Mouse (Mus musculus): ENCODE data around the gene Klrk1. TPM values are rescaled to one million over a fixed set of nuclear protein-coding genes. Genes with fewer than 3 reads are reported as not detected.

Gene Klrk1
- 75.9 TPM for polyA plus RNA-seq (2015; fragmentation: Illumina TruSeq; extraction: RNeasy Lipid Tissue Mini Kit (QIAGEN cat#74804); ENCODE audit: insufficient read depth, low replicate concordance)

DNA sequence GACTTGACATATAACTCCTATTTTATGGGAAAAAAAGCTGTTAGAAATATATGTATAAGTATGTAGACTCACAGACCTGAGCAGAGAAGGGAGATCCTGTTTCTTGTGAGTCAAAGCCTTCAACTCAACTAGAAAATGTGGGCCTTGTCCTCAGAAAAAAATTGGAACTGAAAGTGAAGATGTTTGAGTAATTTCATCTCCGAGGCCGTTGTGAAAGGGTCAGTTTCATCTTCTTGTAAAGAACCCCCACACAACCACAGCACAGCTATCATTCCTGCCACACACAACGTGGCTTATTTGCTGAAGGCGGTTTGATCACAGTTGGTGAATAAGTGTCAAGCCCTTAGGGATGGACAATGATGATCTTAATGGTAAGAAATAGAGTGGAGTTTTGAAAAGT is at the start of gene Klrk1:
Gene Klrk1, minus strand, starts transcription at position 130 of the 400 bp plus-strand sequence.

DNA sequence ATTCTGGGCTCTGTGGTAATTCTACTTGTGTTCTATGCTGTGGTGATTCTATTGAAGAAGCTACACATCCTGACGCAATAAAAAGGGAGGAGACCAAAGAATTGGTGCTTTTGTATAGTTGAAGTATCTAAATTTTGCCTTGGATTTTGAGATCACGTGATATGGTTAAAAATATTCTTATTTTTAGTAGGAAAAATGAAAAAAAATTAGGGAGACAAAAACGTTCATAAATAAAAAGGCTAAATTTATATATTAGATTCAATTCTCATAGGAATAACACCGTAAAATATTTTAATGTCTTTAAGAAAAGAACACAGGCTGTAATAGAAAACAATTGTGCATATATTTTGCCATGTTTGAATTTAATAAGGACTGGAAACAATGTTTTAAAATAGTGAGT is 36.9 kb upstream of the Klrk1 start, which contains the start of gene Klrc2:
Gene Klrc2, minus strand, starts transcription at position 101 of the 400 bp plus-strand sequence.

DNA sequence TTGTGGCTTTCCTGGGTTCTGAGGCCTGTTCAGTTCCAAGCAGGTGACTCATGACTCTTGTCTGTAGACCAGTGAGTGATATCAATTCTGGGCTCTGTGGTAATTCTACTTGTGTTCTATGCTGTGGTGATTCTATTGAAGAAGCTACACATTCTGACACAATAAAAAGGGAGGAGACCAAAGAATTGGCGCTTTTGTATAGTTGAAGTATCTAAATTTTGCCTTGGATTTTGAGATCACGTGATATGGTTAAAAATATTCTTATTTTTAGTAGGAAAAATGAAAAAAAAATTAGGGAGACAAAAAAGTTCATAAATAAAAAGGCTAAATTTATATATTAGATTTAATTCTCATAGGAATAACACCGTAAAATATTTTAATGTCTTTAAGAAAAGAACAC is 19.6 kb upstream of the Klrk1 start, which contains the start of gene Klrc3:
Gene Klrc3, minus strand, starts transcription at position 101 of the 400 bp plus-strand sequence.

DNA sequence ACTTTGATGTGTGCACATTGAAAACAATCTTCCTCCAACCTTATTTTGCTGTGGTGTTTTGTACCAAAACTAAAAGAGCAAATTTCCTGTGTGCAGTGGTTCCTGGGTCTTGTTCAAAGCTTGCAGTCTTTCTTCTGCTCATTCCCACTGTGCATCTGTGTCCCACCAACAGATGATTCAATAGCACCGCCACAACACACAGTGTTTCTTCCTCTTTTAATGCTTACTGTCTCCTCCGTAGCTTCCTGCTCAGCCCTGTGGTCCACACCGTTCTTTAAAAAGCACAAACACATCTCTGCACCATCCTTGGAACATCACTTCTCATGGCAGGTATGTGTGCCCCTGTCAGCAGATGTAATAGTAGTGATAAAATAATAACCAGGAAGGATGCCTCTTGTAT is 32.2 kb downstream of the Klrk1 start, which contains the start of gene Klrd1:
Gene Klrd1, plus strand, starts transcription at position 275 of the 400 bp plus-strand sequence.

DNA sequence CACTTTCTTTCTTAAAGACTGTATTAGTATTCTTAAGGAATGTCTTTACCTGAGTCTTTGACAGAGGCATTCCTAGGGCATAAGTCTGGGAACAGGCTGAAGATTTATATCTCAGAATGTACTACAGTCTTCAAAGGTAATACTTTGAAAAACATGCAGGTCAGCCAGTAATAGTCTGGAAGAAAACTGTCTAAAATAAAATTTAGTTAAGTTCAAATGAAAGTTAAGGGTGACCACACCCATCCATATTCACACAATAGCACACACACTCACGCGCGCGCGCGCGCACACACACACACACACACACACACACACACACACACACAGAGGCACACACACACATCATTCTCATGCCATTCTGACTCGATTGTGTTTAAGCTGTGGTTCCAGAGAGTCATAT is 46.1 kb downstream of the Klrk1 start, which contains the start of gene Klre1:
Gene Klre1, plus strand, starts transcription at position 301 of the 400 bp plus-strand sequence.

Other genes starting within 250 kb of the Klrk1 start
- gene Clec12b, start 238.0 kb downstream of the Klrk1 start, polyA plus RNA-seq (2015; fragmentation: Illumina TruSeq; extraction: RNeasy Lipid Tissue Mini Kit (QIAGEN cat#74804); ENCODE audit: insufficient read depth, low replicate concordance): 1.3 TPM
- 44.5 TPM for gene Clec1b, start 226.6 kb downstream of the Klrk1 start, polyA plus RNA-seq (2015; fragmentation: Illumina TruSeq; extraction: RNeasy Lipid Tissue Mini Kit (QIAGEN cat#74804); ENCODE audit: insufficient read depth, low replicate concordance)
- gene Clec9a, start 215.0 kb downstream of the Klrk1 start, polyA plus RNA-seq (2015; fragmentation: Illumina TruSeq; extraction: RNeasy Lipid Tissue Mini Kit (QIAGEN cat#74804); ENCODE audit: insufficient read depth, low replicate concordance): 92.8 TPM
- 3.6 TPM for gene Clec1a, start 171.9 kb downstream of the Klrk1 start, polyA plus RNA-seq (2015; fragmentation: Illumina TruSeq; extraction: RNeasy Lipid Tissue Mini Kit (QIAGEN cat#74804); ENCODE audit: insufficient read depth, low replicate concordance)
- gene Olr1, start 116.7 kb downstream of the Klrk1 start, polyA plus RNA-seq (2015; fragmentation: Illumina TruSeq; extraction: RNeasy Lipid Tissue Mini Kit (QIAGEN cat#74804); ENCODE audit: insufficient read depth, low replicate concordance): 0.21 TPM
- gene Tmem52b, start 111.3 kb downstream of the Klrk1 start, polyA plus RNA-seq (2015; fragmentation: Illumina TruSeq; extraction: RNeasy Lipid Tissue Mini Kit (QIAGEN cat#74804); ENCODE audit: insufficient read depth, low replicate concordance): not detected
- 48.6 TPM for gene Gabarapl1, start 90.7 kb downstream of the Klrk1 start, polyA plus RNA-seq (2015; fragmentation: Illumina TruSeq; extraction: RNeasy Lipid Tissue Mini Kit (QIAGEN cat#74804); ENCODE audit: insufficient read depth, low replicate concordance)
- 20.6 TPM for gene Klre1, start 46.0 kb downstream of the Klrk1 start, polyA plus RNA-seq (2015; fragmentation: Illumina TruSeq; extraction: RNeasy Lipid Tissue Mini Kit (QIAGEN cat#74804); ENCODE audit: insufficient read depth, low replicate concordance)
- gene Klrd1, start 32.1 kb downstream of the Klrk1 start, polyA plus RNA-seq (2015; fragmentation: Illumina TruSeq; extraction: RNeasy Lipid Tissue Mini Kit (QIAGEN cat#74804); ENCODE audit: insufficient read depth, low replicate concordance): 143 TPM
- 3.4 TPM for gene Klrc3, start 19.5 kb upstream of the Klrk1 start, polyA plus RNA-seq (2015; fragmentation: Illumina TruSeq; extraction: RNeasy Lipid Tissue Mini Kit (QIAGEN cat#74804); ENCODE audit: insufficient read depth, low replicate concordance)
- 15.9 TPM for gene Klrc2, start 36.8 kb upstream of the Klrk1 start, polyA plus RNA-seq (2015; fragmentation: Illumina TruSeq; extraction: RNeasy Lipid Tissue Mini Kit (QIAGEN cat#74804); ENCODE audit: insufficient read depth, low replicate concordance)
- gene Klrc1, start 55.1 kb upstream of the Klrk1 start, polyA plus RNA-seq (2015; fragmentation: Illumina TruSeq; extraction: RNeasy Lipid Tissue Mini Kit (QIAGEN cat#74804); ENCODE audit: insufficient read depth, low replicate concordance): 18.9 TPM
- gene Klri1, start 93.3 kb upstream of the Klrk1 start, polyA plus RNA-seq (2015; fragmentation: Illumina TruSeq; extraction: RNeasy Lipid Tissue Mini Kit (QIAGEN cat#74804); ENCODE audit: insufficient read depth, low replicate concordance): 20.7 TPM
- gene Klri2, start 116.6 kb upstream of the Klrk1 start, polyA plus RNA-seq (2015; fragmentation: Illumina TruSeq; extraction: RNeasy Lipid Tissue Mini Kit (QIAGEN cat#74804); ENCODE audit: insufficient read depth, low replicate concordance): 9.2 TPM
- gene Gm156, start 160.4 kb upstream of the Klrk1 start, polyA plus RNA-seq (2015; fragmentation: Illumina TruSeq; extraction: RNeasy Lipid Tissue Mini Kit (QIAGEN cat#74804); ENCODE audit: insufficient read depth, low replicate concordance): not detected
- not detected for gene Gm17631, start 238.8 kb upstream of the Klrk1 start, polyA plus RNA-seq (2015; fragmentation: Illumina TruSeq; extraction: RNeasy Lipid Tissue Mini Kit (QIAGEN cat#74804); ENCODE audit: insufficient read depth, low replicate concordance)